Mouse (Mus musculus) G1E (cell line): ENCODE results near the gene Coch. TPM values are rescaled to one million over a fixed set of nuclear protein-coding genes. Genes with fewer than 3 reads are reported as not detected.

Experiments used
- ATAC-seq: 2 replicates; pipeline ENCODE4 v1.8.0; 2016; ENCODE audit warnings: mild to moderate bottlenecking; ENCODE audit not compliant: insufficient number of reproducible peaks, poor library complexity, low FRiP score, severe bottlenecking; ENCODE audit errors: extremely low read depth
- DNase-seq: peaks from one replicate; pipeline ENCODE4 v3.0.0; 2012; ENCODE audit warnings: low spot score
- H3K27me3 ChIP-seq: 2 replicates; pipeline ENCODE4 v1.6.1; 2012; ENCODE audit warnings: mild to moderate bottlenecking, low read length, inconsistent platforms; ENCODE audit not compliant: insufficient read depth
- H3K36me3 ChIP-seq: replicated peaks from 2 replicates; pipeline ENCODE3; 2012; ENCODE audit warnings: mild to moderate bottlenecking, inconsistent platforms
- H3K4me1 ChIP-seq: 2 replicates; pipeline ENCODE4 v1.6.1; 2012; ENCODE audit warnings: low read depth, low read length, inconsistent platforms, mixed read lengths; ENCODE audit not compliant: insufficient read depth
- H3K4me3 ChIP-seq: 2 replicates; pipeline ENCODE4 v1.5.1; 2012; ENCODE audit warnings: low read depth, mild to moderate bottlenecking, inconsistent platforms, low read length, moderate library complexity, mixed read lengths
- H3K9me3 ChIP-seq: replicated peaks from 2 replicates; pipeline ENCODE4 v1.6.1; 2012; ENCODE audit warnings: inconsistent platforms
- CTCF ChIP-seq: IDR thresholded peaks from 2 replicates; pipeline ENCODE4 v1.5.1; 2012; ENCODE audit warnings: low read depth, low read length, inconsistent platforms, mixed read lengths
- GATA1 ChIP-seq: IDR thresholded peaks from 2 replicates; pipeline ENCODE4 v1.6.1; 2012; ENCODE audit warnings: borderline replicate concordance, low read length, inconsistent platforms, mixed read lengths
- GATA2 ChIP-seq: IDR thresholded peaks from 2 replicates; pipeline ENCODE4 v1.6.1; 2012; ENCODE audit warnings: low read depth, low read length, inconsistent platforms, borderline replicate concordance
- POLR2AphosphoS5 ChIP-seq: IDR thresholded peaks from 2 replicates; pipeline ENCODE4 v1.6.1; 2012; ENCODE audit warnings: low read depth, low read length, inconsistent platforms; ENCODE audit not compliant: insufficient replicate concordance
- TAL1 ChIP-seq: conservative IDR thresholded peaks from 2 replicates; pipeline ENCODE4 v1.6.1; 2012; ENCODE audit warnings: low read depth, low read length, inconsistent platforms, mixed read lengths
- polyA plus RNA-seq: library from polyadenylated mRNA; stranded (reverse); fragments of >175 nt; gene quantifications from 2 replicates; pipeline ENCODE4 v1.2.3, GENCODE M21; 2012
- total RNA-seq, 2 experiments: library from RNA; stranded (forward) in 1 of 2; stranded (reverse) in 1 of 2; fragments of 200-1000 nt in 1 of 2; fragments of >200 nt in 1 of 2; fragmentation: Nextera tagmentation in 1 of 2; gene quantifications; 2 replicates each; pipeline ENCODE4 v1.2.3; 2014 to 2017

The Coch gene
- total and polyA plus RNA-seq, 3 experiments: not detected

GRCm38 (mm10) chr12:51603306-51603705, 10.2 kb downstream of the Coch start:
- DNase-seq: no peak
- TF ChIP-seq POLR2AphosphoS5 (no peak), TAL1 (no peak), GATA1 (no peak), GATA2 (no peak), CTCF (no peak)
- Histone ChIP-seq H3K36me3 (peaks cover 21% of the 10 kb centered on the region), H3K27me3 (no peaks in the 10 kb centered on the region), H3K4me3 (no peak overlapping the region), H3K9me3 (no peaks in the 10 kb centered on the region), H3K4me1 (no peaks in the 10 kb centered on the region)
- no peak for ATAC-seq

GRCm38 (mm10) chr12:51606138-51606537, 13.0 kb downstream of the Coch start:
- TF ChIP-seq GATA2 (no peak), CTCF (no peak), GATA1 (no peak), TAL1 (no peak), POLR2AphosphoS5 (no peak)
- H3K4me1 ChIP-seq: no peaks in the 10 kb centered on the region
- ATAC-seq: no peak

GRCm38 (mm10) chr12:51612361-51612760, 19.2 kb downstream of the Coch start:
- H3K36me3 ChIP-seq: peaks cover 70% of the 10 kb centered on the region
- DNase-seq (no peak), ATAC-seq (no peak)
- H3K9me3 ChIP-seq: no peaks in the 10 kb centered on the region
- peaks cover 6% of the 10 kb centered on the region for H3K4me1 ChIP-seq
- no peak overlapping the region for H3K4me3 ChIP-seq
- no peak for TF ChIP-seq GATA2
- TF ChIP-seq TAL1: no peak
- no peak for TF ChIP-seq POLR2AphosphoS5
- TF ChIP-seq CTCF: no peak
- no peak for TF ChIP-seq GATA1
- H3K27me3 ChIP-seq: no peaks in the 10 kb centered on the region

More at GRCm38 (mm10) chr12:51606138-51606537, 13.0 kb downstream of the Coch start:
- Histone ChIP-seq H3K4me3 (no peak overlapping the region), H3K36me3 (peaks cover 40% of the 10 kb centered on the region), H3K9me3 (no peaks in the 10 kb centered on the region), H3K27me3 (no peaks in the 10 kb centered on the region)
- DNase-seq: no peak

- peaks cover 38% of the 10 kb centered on the region for H3K4me1 ChIP-seq
- H3K9me3 ChIP-seq: no peaks in the 10 kb centered on the region
- no peak overlapping the region; the same call in 1 of the 2 replicates for H3K4me3 ChIP-seq
- H3K36me3 ChIP-seq: peaks cover 49% of the 10 kb centered on the region
- ATAC-seq (peak; percentile 71), DNase-seq (peak; percentile 22)
- no peaks in the 10 kb centered on the region for H3K27me3 ChIP-seq
- TF ChIP-seq TAL1 (peak; percentile 20; the same call in 1 of the 2 replicates), POLR2AphosphoS5 (no peak), CTCF (no peak)
These were observed 27.4 kb downstream of the Coch start for GRCm38 (mm10) chr12:51620572-51620971.

- TF ChIP-seq TAL1: peak; percentile 79
- TF ChIP-seq CTCF: no peak
- DNase-seq (no peak), ATAC-seq (peak; percentile 63)
These were observed 28.0 kb downstream of the Coch start for GRCm38 (mm10) chr12:51621161-51621560.

GRCm38 (mm10) chr12:51622670-51623365, 29.7 kb downstream of the Coch start:
- 0 out of 2 replicates have a peak, but pooled peaks have one; percentile 26 for ATAC-seq
- peaks cover 39% of the 10 kb centered on the region for H3K4me1 ChIP-seq
- no peak for DNase-seq
- TF ChIP-seq GATA1 (no peak), POLR2AphosphoS5 (no peak), CTCF (no peak), TAL1 (no peak), GATA2 (no peak)
- H3K4me3 ChIP-seq: no peak overlapping the region
- no peaks in the 10 kb centered on the region for H3K27me3 ChIP-seq
- H3K9me3 ChIP-seq: no peaks in the 10 kb centered on the region
- peaks cover 42% of the 10 kb centered on the region for H3K36me3 ChIP-seq

More at GRCm38 (mm10) chr12:51621161-51621560, 28.0 kb downstream of the Coch start:
- Histone ChIP-seq H3K4me1 (peaks cover 38% of the 10 kb centered on the region), H3K27me3 (no peaks in the 10 kb centered on the region), H3K9me3 (no peaks in the 10 kb centered on the region), H3K4me3 (no peak overlapping the region), H3K36me3 (peaks cover 50% of the 10 kb centered on the region)

GRCm38 (mm10) chr12:51623366-51623694, 30.2 kb downstream of the Coch start:
- Histone ChIP-seq H3K4me1 (peaks cover 37% of the 10 kb centered on the region), H3K9me3 (no peaks in the 10 kb centered on the region), H3K4me3 (no peak overlapping the region), H3K36me3 (peaks cover 38% of the 10 kb centered on the region), H3K27me3 (no peaks in the 10 kb centered on the region)
- ATAC-seq (no peak), DNase-seq (no peak)
- TF ChIP-seq GATA1: no peak
- TF ChIP-seq TAL1: no peak
- no peak for TF ChIP-seq POLR2AphosphoS5
- TF ChIP-seq CTCF: no peak
- TF ChIP-seq GATA2: no peak
